Mouse (Mus musculus): Measurements from ENCODE around the gene Cabs1. TPM values are rescaled to one million over a fixed set of nuclear protein-coding genes. Genes with fewer than 3 reads are reported as not detected.

Cabs1 gene
- not detected in 2 replicates for polyA plus RNA-seq (2012; rRNA removed)

DNA sequence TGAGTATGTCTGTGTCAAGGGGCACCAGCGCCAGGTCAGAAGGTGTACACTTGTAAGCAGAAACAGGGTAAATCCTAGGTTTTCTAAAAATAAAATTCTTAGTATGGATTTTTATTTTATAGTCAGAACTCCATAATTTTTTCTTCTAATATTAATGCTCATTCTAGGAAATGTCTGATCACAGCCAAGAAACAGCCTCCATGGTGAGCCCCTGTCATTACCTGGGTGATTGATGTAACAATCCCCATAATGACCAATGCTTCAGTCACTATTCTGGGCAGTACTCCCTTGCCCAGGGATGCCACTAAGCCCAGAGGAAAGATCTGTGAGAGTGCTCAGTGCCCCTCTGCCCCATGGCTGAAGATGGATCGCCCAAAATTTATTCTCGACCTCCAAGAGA, at the start of gene Cabs1:
Gene Cabs1 (plus strand): TSS at position 301 of the 400 bp plus-strand sequence.

DNA sequence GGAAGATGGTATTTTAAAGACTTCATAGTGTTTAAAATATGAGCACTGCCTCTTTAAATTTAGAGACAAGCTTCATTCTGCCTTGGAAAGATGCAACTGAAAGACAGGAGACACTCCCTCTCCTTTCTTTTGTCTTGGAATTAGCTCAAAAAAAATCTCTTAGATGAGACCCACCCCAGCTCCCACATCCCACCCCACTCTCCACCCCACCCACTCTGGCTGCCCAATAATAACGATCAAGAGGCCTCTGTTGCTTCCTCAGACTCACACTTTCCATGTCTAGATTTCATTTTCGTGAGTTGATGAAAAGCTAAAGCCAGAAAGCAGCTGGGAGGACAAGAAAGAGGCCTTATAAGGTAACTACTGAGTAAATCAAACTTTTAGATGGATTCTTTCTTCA, 10.0 kb upstream of the Cabs1 start, which contains the start of the genes 2310003L06Rik and Gm28434:
Gene 2310003L06Rik (plus strand): TSS at position 259 of the 400 bp plus-strand sequence.
Gene Gm28434 (plus strand): TSS at position 317 of the 400 bp plus-strand sequence.

DNA sequence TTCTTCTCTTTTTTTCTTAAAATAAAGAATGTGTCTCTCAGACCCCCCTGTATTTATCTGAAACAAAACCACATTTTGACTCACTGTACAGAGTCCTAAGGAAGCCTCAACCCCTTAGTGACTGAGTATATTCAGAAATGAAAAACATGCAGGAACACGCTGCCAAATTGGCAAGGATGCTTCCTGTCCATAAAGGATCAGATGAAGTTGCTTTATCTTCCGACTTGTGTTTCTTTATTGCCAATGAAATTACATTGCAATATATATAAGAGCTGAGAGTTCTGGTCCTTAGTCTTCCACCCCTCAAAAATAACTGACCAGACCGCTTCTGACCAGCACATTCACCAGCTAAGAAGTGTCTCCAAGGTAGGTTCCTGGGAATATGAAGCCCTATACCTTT, 23.0 kb downstream of the Cabs1 start, which contains the start of gene Smr3a:
Gene Smr3a (plus strand): TSS at position 301 of the 400 bp plus-strand sequence.

Other genes with a start within 250 kb of the Cabs1 start
- not detected in 2 replicates for gene Csn1s2a, start 204.9 kb upstream of the Cabs1 start, polyA plus RNA-seq (2012; rRNA removed)
- not detected in 2 replicates for gene Csn1s2b, start 171.4 kb upstream of the Cabs1 start, polyA plus RNA-seq (2012; rRNA removed)
- gene Prr27, start 153.8 kb upstream of the Cabs1 start, polyA plus RNA-seq (2012; rRNA removed): not detected in 2 replicates
- not detected in 2 replicates for gene Odam, start 94.4 kb upstream of the Cabs1 start, polyA plus RNA-seq (2012; rRNA removed)
- 0.08 TPM in 1 of 2 replicates, not detected in the other for gene Csn3, start 53.9 kb upstream of the Cabs1 start, polyA plus RNA-seq (2012; rRNA removed)
- gene 2310003L06Rik, start 10.0 kb upstream of the Cabs1 start, polyA plus RNA-seq (2012; rRNA removed): not detected in 2 replicates
- not detected in 2 replicates for gene Gm28434, start 9.9 kb upstream of the Cabs1 start, polyA plus RNA-seq (2012; rRNA removed)
- gene Smr3a, start 23.1 kb downstream of the Cabs1 start, polyA plus RNA-seq (2012; rRNA removed): not detected in 2 replicates
- not detected in 2 replicates for gene Smr2, start 107.1 kb downstream of the Cabs1 start, polyA plus RNA-seq (2012; rRNA removed)
- not detected in 2 replicates for gene Gm11116, start 132.1 kb downstream of the Cabs1 start, polyA plus RNA-seq (2012; rRNA removed)
- not detected in 2 replicates for gene Gm11115, start 174.7 kb downstream of the Cabs1 start, polyA plus RNA-seq (2012; rRNA removed)

Measured in central nervous system, embryonic 14 days (tissue).